Mouse (Mus musculus) G1E (cell line): ENCODE measurements at regions not wholly inside any gene's neighbourhood (a gene's known extent, or its start where the extent isn't known, plus 50 kb on each side); places are given as distances from the start of the nearest gene placed in this dataset.

Experiments
- CTCF ChIP-seq: IDR thresholded peaks from 2 replicates; pipeline ENCODE4 v1.5.1; 2012; ENCODE audit warnings: low read depth, low read length, inconsistent platforms, mixed read lengths
- GATA1 ChIP-seq: IDR thresholded peaks from 2 replicates; pipeline ENCODE4 v1.6.1; 2012; ENCODE audit warnings: borderline replicate concordance, low read length, inconsistent platforms, mixed read lengths
- GATA2 ChIP-seq: IDR thresholded peaks from 2 replicates; pipeline ENCODE4 v1.6.1; 2012; ENCODE audit warnings: low read depth, low read length, inconsistent platforms, borderline replicate concordance
- POLR2AphosphoS5 ChIP-seq: IDR thresholded peaks from 2 replicates; pipeline ENCODE4 v1.6.1; 2012; ENCODE audit warnings: low read depth, low read length, inconsistent platforms; ENCODE audit not compliant: insufficient replicate concordance
- TAL1 ChIP-seq: conservative IDR thresholded peaks from 2 replicates; pipeline ENCODE4 v1.6.1; 2012; ENCODE audit warnings: low read depth, low read length, inconsistent platforms, mixed read lengths

DNA sequence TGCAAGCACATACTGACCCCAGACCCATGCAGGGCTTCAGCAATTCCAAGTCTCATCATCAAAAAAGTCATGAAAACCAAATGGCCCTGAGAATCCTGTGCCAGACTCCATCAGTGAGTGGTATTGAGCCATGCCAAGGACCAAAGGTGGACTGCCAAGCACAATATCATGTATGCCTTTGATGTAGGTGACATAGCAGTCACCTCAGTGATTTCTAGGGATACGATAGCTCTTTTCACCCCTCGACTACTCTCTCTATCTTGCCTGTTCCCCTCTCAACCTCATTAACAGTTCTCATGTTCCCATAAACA is 807.4 kb upstream of the Tbl1xr1 start:
- no peak for TF ChIP-seq TAL1
- no peak for TF ChIP-seq CTCF
- TF ChIP-seq GATA2 = no peak
- no peak for TF ChIP-seq POLR2AphosphoS5
- no peak for TF ChIP-seq GATA1
